Mouse (Mus musculus): ENCODE measurements around the gene Dgcr2.

The Dgcr2 gene

GRCm38 (mm10) chr16:17848928-17849327, 49.4 kb downstream of the Dgcr2 start:
- DNase-seq (ENCODE audit: low spot score) = peak; percentile 47

- DNase-seq (ENCODE audit: low spot score) = no peak
These were observed 49.9 kb downstream of the Dgcr2 start for GRCm38 (mm10) chr16:17848431-17848830.

- DNase-seq (ENCODE audit: low spot score) = no peak
These were observed 54.5 kb downstream of the Dgcr2 start for GRCm38 (mm10) chr16:17843701-17844365.

GRCm38 (mm10) chr16:17842437-17842836, 55.9 kb downstream of the Dgcr2 start:
- no peak for DNase-seq (ENCODE audit: low spot score)

GRCm38 (mm10) chr16:17839976-17840375, 58.4 kb downstream of the Dgcr2 start:
- no peak for DNase-seq (ENCODE audit: low spot score)

- no peak for DNase-seq (ENCODE audit: low spot score)
These were observed 60.3 kb downstream of the Dgcr2 start, which contains the start of gene Car15 for GRCm38 (mm10) chr16:17838051-17838450. Gene Car15, minus strand, starts transcription at chr16:17838364.

GRCm38 (mm10) chr16:17835481-17835880, 62.9 kb downstream of the Dgcr2 start:
- no peak for DNase-seq (ENCODE audit: low spot score)

- DNase-seq (ENCODE audit: low spot score) = no peak
These were observed 63.8 kb downstream of the Dgcr2 start for GRCm38 (mm10) chr16:17834543-17834942.

- DNase-seq (ENCODE audit: low spot score) = no peak
These were observed 64.5 kb downstream of the Dgcr2 start for GRCm38 (mm10) chr16:17833681-17834399.

GRCm38 (mm10) chr16:17833321-17833680, 65.1 kb downstream of the Dgcr2 start:
- no peak for DNase-seq (ENCODE audit: low spot score)

- DNase-seq (ENCODE audit: low spot score) = no peak
These were observed 65.5 kb downstream of the Dgcr2 start, which contains the start of gene B830017H08Rik for GRCm38 (mm10) chr16:17832821-17833220. Gene B830017H08Rik, plus strand, starts transcription at chr16:17833121.

GRCm38 (mm10) chr16:17831781-17832180, 66.6 kb downstream of the Dgcr2 start:
- no peak for DNase-seq (ENCODE audit: low spot score)

GRCm38 (mm10) chr16:17830385-17831178, 67.8 kb downstream of the Dgcr2 start:
- no peak for DNase-seq (ENCODE audit: low spot score)

GRCm38 (mm10) chr16:17828867-17829266, 69.5 kb downstream of the Dgcr2 start:
- DNase-seq (ENCODE audit: low spot score) = no peak

- DNase-seq (ENCODE audit: low spot score) = no peak
These were observed 70.1 kb downstream of the Dgcr2 start for GRCm38 (mm10) chr16:17828229-17828628.

- no peak for DNase-seq (ENCODE audit: low spot score)
These were observed 71.9 kb downstream of the Dgcr2 start for GRCm38 (mm10) chr16:17826500-17826899.

GRCm38 (mm10) chr16:17816528-17816927, 81.8 kb downstream of the Dgcr2 start:
- no peak for DNase-seq (ENCODE audit: low spot score)

- DNase-seq (ENCODE audit: low spot score) = peak; percentile 68
These were observed 82.7 kb downstream of the Dgcr2 start for GRCm38 (mm10) chr16:17815411-17816402.

GRCm38 (mm10) chr16:17813173-17813572, 85.2 kb downstream of the Dgcr2 start:
- DNase-seq (ENCODE audit: low spot score) = no peak

- DNase-seq (ENCODE audit: low spot score) = peak; percentile 74
These were observed 86.2 kb downstream of the Dgcr2 start for GRCm38 (mm10) chr16:17812120-17812519.

GRCm38 (mm10) chr16:17809711-17810110, 88.7 kb downstream of the Dgcr2 start:
- peak; percentile 39 for DNase-seq (ENCODE audit: low spot score)
